Comparison of ENCODE assay signal across 11 mouse cellular contexts in genomic region chr7:89563501-89563900, GRCm38 (mm10). TPM values are rescaled to one million over a fixed set of nuclear protein-coding genes. Genes with fewer than 3 reads are reported as not detected.
A peak's percentile ranks its signal among the peaks of the same experiment; 100 is the strongest.
DNase-seq lines count a peak whose midpoint lies in the region; ATAC-seq lines count a peak whose summit lies in the region.
"Had no signal": no experiment of that assay in that cellular context is flagged by ENCODE, and none has a peak within 500 bp of the region (broad histone marks: within the 10 kb centered on the region; RNA-seq: fewer than 3 reads in every experiment).

No protein-coding gene starts in this region.

- no peaks in the 10 kb centered on the region for H3K27me3 ChIP-seq in heart, embryonic 13.5 days (replicated peaks)
- H3K27me3 ChIP-seq in midbrain, embryonic 15.5 days (replicated peaks): no peaks in the 10 kb centered on the region
- H3K27me3 ChIP-seq: embryonic facial prominence, embryonic 12.5 days; megakaryocyte, embryonic 14.5 days had no signal

- H3K27ac ChIP-seq in heart, embryonic 13.5 days (replicated peaks): peak overlapping the region; percentile 42
- H3K27ac ChIP-seq in midbrain, embryonic 15.5 days: no peak overlapping the region
- H3K27ac ChIP-seq: embryonic facial prominence, embryonic 12.5 days; hindbrain, embryonic 13.5 days had no signal

- 62% methylated on average over 2 of the region's 2 CpGs for WGBS in heart, embryonic 13.5 days
- 94% methylated on average over 2 of the region's 2 CpGs for WGBS in midbrain, embryonic 15.5 days

- H3K4me3 ChIP-seq in heart, embryonic 13.5 days: no peak overlapping the region
- no peak overlapping the region for H3K4me3 ChIP-seq in midbrain, embryonic 15.5 days
- H3K4me3 ChIP-seq: embryonic facial prominence, embryonic 12.5 days; hindbrain, embryonic 13.5 days; megakaryocyte, embryonic 14.5 days had no signal

- no peak overlapping the region for H3K9ac ChIP-seq in heart, embryonic 13.5 days
- H3K9ac ChIP-seq in midbrain, embryonic 15.5 days: no peak overlapping the region
- H3K9ac ChIP-seq: embryonic facial prominence, embryonic 12.5 days; hindbrain, embryonic 13.5 days had no signal

- H3K36me3 ChIP-seq in heart, embryonic 13.5 days: no peaks in the 10 kb centered on the region
- no peaks in the 10 kb centered on the region for H3K36me3 ChIP-seq in midbrain, embryonic 15.5 days (replicated peaks)
- H3K36me3 ChIP-seq: embryonic facial prominence, embryonic 12.5 days; hindbrain, embryonic 13.5 days had no signal

- no peak overlapping the region for H3K4me2 ChIP-seq in heart, embryonic 13.5 days
- H3K4me2 ChIP-seq in midbrain, embryonic 15.5 days: no peak overlapping the region
- H3K4me2 ChIP-seq: embryonic facial prominence, embryonic 12.5 days; hindbrain, embryonic 13.5 days had no signal

- ATAC-seq in heart, embryonic 13.5 days (ENCODE audit: extremely low read depth, insufficient number of reproducible peaks, low FRiP score, low TSS enrichment): no peak
- ATAC-seq in midbrain, embryonic 15.5 days (replicated peaks): no peak

- peaks cover 40% of the 10 kb centered on the region for H3K4me1 ChIP-seq in heart, embryonic 13.5 days
- no peaks in the 10 kb centered on the region for H3K4me1 ChIP-seq in midbrain, embryonic 15.5 days
- H3K4me1 ChIP-seq: megakaryocyte, embryonic 14.5 days had no signal

- no peaks in the 10 kb centered on the region for H3K9me3 ChIP-seq in heart, embryonic 13.5 days
- H3K9me3 ChIP-seq in midbrain, embryonic 15.5 days: no peaks in the 10 kb centered on the region
- H3K9me3 ChIP-seq: embryonic facial prominence, embryonic 12.5 days; hindbrain, embryonic 13.5 days; megakaryocyte, embryonic 14.5 days had no signal

- DNase-seq in lung, adult 18-20 months: peak; percentile 16 to 36
- DNase-seq in lung, postnatal 4 days: no peak
- DNase-seq in adrenal gland, postnatal 36 days: peak; percentile 67 to 70
- peak; percentile 62 for DNase-seq in lung, postnatal 36 days
- no peak for DNase-seq in retina, postnatal 1 day
- DNase-seq in layer of hippocampus, postnatal 14 days (ENCODE audit: low spot score in 2 of 2): no peak

RNA-seq across cellular contexts. Expression of gene Prss23, which starts 36.5 kb away (rescaled TPM):
- 10 to 100 TPM; 17.7 to 29.7 TPM for total RNA-seq in adrenal gland, postnatal 36 days (2021)
- 32.3 and 33.7 TPM in 2 replicates for polyA plus RNA-seq in heart, embryonic 13.5 days (2015; fragmentation: Nextera tagmentation; extraction: Ambion mirVana)
- 12.0 and 12.6 TPM in 2 replicates for polyA plus RNA-seq in midbrain, embryonic 15.5 days (2015; fragmentation: Nextera tagmentation; extraction: Ambion mirVana)
- total RNA-seq in layer of hippocampus, postnatal 14 days (2021): 10 to 100 TPM in 1 of 2 experiments, 1 to 10 TPM in 1; 9.3 to 12.3 TPM

Comparison
In these comparisons a context has a peak if more than half of its experiments do, and no peak if none do; other contexts are left out.
1. DNase-seq: peak in lung, adult 18-20 months (2 of 2), adrenal gland, postnatal 36 days (2 of 2) and lung, postnatal 36 days (single experiment); none in lung, postnatal 4 days (0 of 2), retina, postnatal 1 day (single experiment) and layer of hippocampus, postnatal 14 days (0 of 2).